Mouse (Mus musculus) lung, adult 2 months (tissue): Measurements from ENCODE around the gene Cdc6. TPM values are rescaled to one million over a fixed set of nuclear protein-coding genes. Genes with fewer than 3 reads are reported as not detected.
"Not testable (repeated sequence)": the region's sequence is repeated elsewhere in the genome, so short reads cannot be mapped to it uniquely, and the experiment has no call there.

Source experiments
- DNase-seq: peaks from one replicate; pipeline ENCODE4 v3.0.0; 2022
- H3K4me1 ChIP-seq: fragments of 200-500 bp; 2 replicates; pipeline ENCODE4 v1.6.1; 2011; ENCODE audit warnings: low read length; ENCODE audit not compliant: control insufficient read depth, insufficient read depth
- H3K4me3 ChIP-seq: fragments of 200-500 bp; replicated peaks from 2 replicates; pipeline ENCODE3; 2011; ENCODE audit warnings: low read depth, mild to moderate bottlenecking, control low read depth, low read length; ENCODE audit errors: extremely low read depth
- CTCF ChIP-seq: fragments of 200-500 bp; IDR thresholded peaks from 2 replicates; pipeline ENCODE4 v1.5.1; 2011; ENCODE audit warnings: mild to moderate bottlenecking, low read length, control low read depth; ENCODE audit not compliant: insufficient read depth
- POLR2A ChIP-seq: fragments of 200-500 bp; IDR thresholded peaks from 2 replicates; pipeline ENCODE4 v1.6.1; 2011; ENCODE audit warnings: low read depth, mild to moderate bottlenecking, control low read depth, low read length, borderline replicate concordance; ENCODE audit errors: extremely low read depth
- WGBS: fragments of 180-500 bp; shearing (Covaris S2); methylation state at CpG from one replicate; pipeline ENCODE4 v1.1.7; 2018; 5-methylcytosine and 5-hydroxymethylcytosine counted together
- polyA plus RNA-seq: library from polyadenylated mRNA; depleted of rRNA; stranded (reverse); fragments of >200 nt; gene quantifications from 2 replicates; pipeline ENCODE4 v1.2.3, GENCODE M21; 2012

Cdc6 gene
- polyA plus RNA-seq, 1 experiment, result 0.25 TPM

GRCm38 (mm10) chr11:98919009-98919408 lies 11.4 kb downstream of the Cdc6 start:
- Histone ChIP-seq H3K4me1 (peaks cover 11% of the 10 kb centered on the region; the same call in 1 of the 2 replicates), H3K4me3 (no peak overlapping the region)
- TF ChIP-seq CTCF, result no peak
- no peak for TF ChIP-seq POLR2A
- 91% methylated on average over 11 of the region's 11 CpGs for WGBS
- no peak for DNase-seq

GRCm38 (mm10) chr11:98921813-98922212 lies 14.2 kb downstream of the Cdc6 start:
- DNase-seq, H3K4me3 ChIP-seq: not testable (repeated sequence)
- 40% methylated on average over 15 of the region's 15 CpGs for WGBS
- TF ChIP-seq CTCF, result peak; percentile 64
- peaks cover 27% of the 10 kb centered on the region for H3K4me1 ChIP-seq

GRCm38 (mm10) chr11:98922307-98922706 lies 14.7 kb downstream of the Cdc6 start:
- DNase-seq, H3K4me3 ChIP-seq: not testable (repeated sequence)
- WGBS, result 37% methylated on average over 10 of the region's 10 CpGs
- TF ChIP-seq CTCF, result peak; percentile 70
- H3K4me1 ChIP-seq, result peaks cover 27% of the 10 kb centered on the region

GRCm38 (mm10) chr11:98922851-98923711 lies 15.5 kb downstream of the Cdc6 start:
- H3K4me3 ChIP-seq, result not testable (repeated sequence)
- peaks cover 31% of the 10 kb centered on the region for H3K4me1 ChIP-seq
- WGBS, result 45% methylated on average over 16 of the region's 16 CpGs
- peak; percentile 7 for DNase-seq

- TF ChIP-seq POLR2A (no peak), CTCF (no peak)
- peaks cover 36% of the 10 kb centered on the region for H3K4me1 ChIP-seq
These were observed 17.1 kb downstream of the Cdc6 start for GRCm38 (mm10) chr11:98924633-98925175.

GRCm38 (mm10) chr11:98925265-98925721 lies 17.7 kb downstream of the Cdc6 start:
- H3K4me1 ChIP-seq, result peaks cover 40% of the 10 kb centered on the region
- no peak overlapping the region for H3K4me3 ChIP-seq
- no peak for TF ChIP-seq CTCF
- TF ChIP-seq POLR2A, result no peak
- WGBS, result 15% methylated on average over 10 of the region's 10 CpGs
- DNase-seq, result no peak

More at GRCm38 (mm10) chr11:98924633-98925175, 17.1 kb downstream of the Cdc6 start:
- no peak overlapping the region for H3K4me3 ChIP-seq
- peak; percentile 8 for DNase-seq
- WGBS, result 53% methylated on average over 5 of the region's 5 CpGs

GRCm38 (mm10) chr11:98925868-98926311 lies 18.3 kb downstream of the Cdc6 start:
- WGBS, result 14% methylated on average over 12 of the region's 12 CpGs
- DNase-seq, result no peak
- TF ChIP-seq CTCF, result no peak
- 0 out of 2 replicates have a peak, but pooled peaks have one; percentile 12 for TF ChIP-seq POLR2A
- Histone ChIP-seq H3K4me3 (no peak overlapping the region), H3K4me1 (peaks cover 45% of the 10 kb centered on the region)

GRCm38 (mm10) chr11:98926553-98926952 lies 19.0 kb downstream of the Cdc6 start:
- WGBS, result 84% methylated on average over 7 of the region's 7 CpGs
- DNase-seq, result no peak
- TF ChIP-seq POLR2A (no peak), CTCF (no peak)
- no peak overlapping the region for H3K4me3 ChIP-seq
- H3K4me1 ChIP-seq, result peaks cover 52% of the 10 kb centered on the region

- TF ChIP-seq POLR2A (no peak), CTCF (no peak)
- Histone ChIP-seq H3K4me3 (peak within 1 kb of the TSS; percentile 31), H3K4me1 (peaks cover 55% of the 10 kb centered on the region)
- DNase-seq, result no peak
- 44% methylated on average over 21 of the region's 21 CpGs for WGBS
These were observed 20.0 kb downstream of the Cdc6 start, which contains the start of gene Rara for GRCm38 (mm10) chr11:98927438-98928076. TSS of gene Rara (plus strand) at chr11:98927818.
